Mouse (Mus musculus) thymus, postnatal 25 days (tissue): Measurements from ENCODE around the gene Aip.
"Not testable (repeated sequence)": the region's sequence is repeated elsewhere in the genome, so short reads cannot be mapped to it uniquely, and the experiment has no call there.

ENCODE experiments used
- DNase-seq: peaks from one replicate; pipeline ENCODE4 v3.0.0; 2022

Aip gene

DNA sequence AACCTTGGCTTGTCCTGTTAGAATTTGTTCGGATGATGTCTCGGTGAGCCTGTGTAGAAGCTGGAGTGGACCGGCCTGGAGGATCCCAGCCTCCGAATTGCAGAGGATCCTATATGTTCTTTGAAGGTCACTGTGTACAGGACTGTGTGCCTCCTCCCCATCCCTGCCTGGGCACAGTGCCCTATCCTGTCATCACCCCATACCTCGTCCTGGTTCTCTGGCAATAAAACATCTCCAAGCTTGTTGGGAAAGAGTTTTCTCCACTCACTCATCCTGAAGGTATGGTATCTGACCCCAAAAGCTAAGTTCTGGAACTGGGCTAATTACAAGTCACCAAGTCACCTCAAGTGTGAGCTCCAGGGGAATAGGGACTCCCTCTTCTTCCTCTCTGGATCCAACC, 38.6 kb downstream of the Aip start:
- DNase-seq: no peak

DNA sequence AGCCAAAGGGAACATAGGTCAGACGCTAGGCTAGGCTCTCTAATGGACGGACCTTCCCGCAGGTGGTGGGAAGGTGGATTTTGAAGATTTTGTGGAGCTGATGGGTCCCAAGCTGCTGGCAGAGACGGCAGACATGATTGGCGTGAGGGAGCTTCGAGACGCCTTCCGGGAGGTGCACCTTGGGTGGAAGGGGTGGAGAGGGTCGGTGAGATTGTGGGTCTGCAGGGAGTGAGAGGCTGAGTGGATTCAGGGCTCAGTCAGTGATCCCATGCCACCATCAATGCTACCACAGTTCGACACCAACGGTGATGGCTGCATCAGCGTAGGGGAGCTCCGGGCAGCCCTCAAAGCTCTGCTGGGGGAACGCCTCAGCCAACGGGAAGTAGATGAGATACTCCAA, 39.5 kb downstream of the Aip start:
- DNase-seq: no peak

DNA sequence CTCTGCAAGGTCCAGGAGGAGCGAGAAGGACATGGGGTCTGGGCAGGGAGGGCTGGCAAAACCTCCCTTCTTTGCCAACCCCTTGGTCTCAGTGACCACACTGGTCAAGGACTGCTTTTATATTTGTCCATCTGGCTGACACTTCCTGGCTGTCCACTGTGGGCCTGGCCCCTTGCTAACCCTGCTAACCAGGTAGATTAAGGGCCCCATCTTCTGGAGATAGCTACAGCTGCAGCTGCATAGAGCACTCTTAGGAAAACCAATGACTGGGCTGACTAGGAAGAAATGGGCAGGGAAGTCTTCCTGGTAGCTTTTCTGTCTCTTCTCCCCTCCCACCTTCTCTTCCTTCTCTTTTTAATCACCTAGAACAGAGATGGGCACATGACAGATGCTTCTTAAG, 40.7 kb downstream of the Aip start:
- no peak for DNase-seq

DNA sequence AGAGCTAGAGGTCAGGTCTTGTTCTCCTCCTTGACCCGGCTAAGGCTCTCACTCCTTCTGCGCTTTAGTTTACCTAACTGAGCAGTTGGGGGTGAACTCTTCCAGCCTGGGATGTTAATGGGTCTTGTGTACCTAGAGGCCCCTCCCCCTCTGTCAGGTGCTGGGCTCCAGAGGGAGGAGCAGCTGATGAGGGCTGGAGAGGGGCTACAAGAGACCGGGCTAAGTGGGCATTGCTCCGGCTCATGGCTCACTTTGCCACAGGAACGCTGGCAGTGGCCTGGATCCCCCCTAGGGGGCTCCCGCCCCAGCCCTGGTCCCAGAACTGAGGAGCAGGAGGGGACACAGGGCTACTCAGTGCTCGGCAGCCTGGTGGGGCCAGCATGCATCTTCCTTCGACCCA, 41.8 kb downstream of the Aip start:
- no peak for DNase-seq

DNA sequence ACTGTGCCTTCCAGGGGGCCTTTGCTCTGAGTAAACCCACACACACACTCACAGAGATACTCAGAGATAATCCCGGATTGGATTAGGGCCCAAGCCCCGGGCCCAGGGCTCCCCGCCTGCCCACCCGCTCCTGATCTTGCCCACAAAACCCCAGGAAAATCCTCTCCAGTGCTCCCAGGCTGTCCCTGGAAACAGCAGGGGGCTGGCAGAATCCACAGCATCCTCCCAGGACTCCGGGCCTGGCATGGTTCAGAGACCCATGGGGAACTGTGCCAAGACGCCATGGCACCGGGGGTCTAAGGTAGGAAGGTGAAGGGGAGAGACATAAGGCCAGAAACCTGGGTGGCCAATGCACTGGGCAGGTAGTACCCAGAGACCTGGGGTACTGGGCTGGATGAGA, 42.3 kb downstream of the Aip start:
- DNase-seq: no peak

DNA sequence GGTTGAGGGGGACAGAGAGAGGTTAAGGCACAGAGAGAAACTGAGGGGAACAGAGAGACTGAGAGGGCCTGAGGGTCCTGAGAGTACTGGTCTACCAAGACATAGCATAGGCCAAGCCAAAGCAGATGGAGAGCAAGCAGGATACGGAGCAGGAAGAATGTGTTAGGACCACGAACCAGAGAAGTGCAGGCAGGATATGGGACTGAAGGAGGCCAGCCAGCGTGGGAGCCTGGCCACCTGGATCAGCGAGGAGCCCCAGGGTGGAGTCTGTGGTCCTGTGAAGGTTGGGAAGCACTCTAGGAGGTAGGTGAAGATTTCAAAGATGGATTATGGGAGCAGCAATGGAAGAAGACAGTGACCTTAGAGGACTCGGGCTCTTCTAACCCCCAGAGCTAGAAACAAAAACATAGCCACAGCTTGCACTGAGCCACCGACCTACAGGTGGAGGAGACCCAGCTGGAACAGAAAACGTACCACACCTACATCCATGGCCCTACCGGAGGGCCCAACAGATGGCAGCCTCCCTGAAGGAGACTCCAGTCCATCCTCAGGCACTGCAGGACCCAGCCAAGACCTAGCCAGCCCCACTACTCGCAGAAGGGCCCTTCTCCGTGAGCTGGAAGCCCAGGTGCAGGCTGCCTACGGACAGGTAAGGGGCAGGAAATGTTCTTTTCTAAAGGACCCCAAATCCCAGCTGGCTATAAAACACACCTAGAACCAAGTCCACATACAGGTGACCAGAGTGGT, 43.3 kb downstream of the Aip start:
- DNase-seq: no peak

DNA sequence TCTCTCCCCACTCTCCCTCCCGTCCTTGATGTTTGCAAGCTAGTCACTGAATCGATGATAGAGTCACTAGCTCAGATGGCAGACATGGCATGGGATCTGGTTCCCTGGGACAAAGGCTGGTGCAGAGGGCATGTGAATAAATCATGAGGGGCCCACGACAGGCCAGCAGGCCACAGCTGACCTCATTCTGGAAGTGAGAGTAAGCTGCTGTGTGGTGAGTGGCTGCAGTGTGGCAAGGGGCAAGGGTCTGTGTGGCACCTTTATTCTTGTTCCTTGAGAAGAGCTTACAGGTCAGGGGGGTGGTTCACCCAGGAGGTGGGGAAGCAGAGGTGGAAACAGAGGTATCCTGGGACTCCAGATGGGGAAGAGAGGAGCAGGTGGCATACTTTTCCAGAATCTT, 44.3 kb downstream of the Aip start, which contains the start of gene Cabp2:
Gene Cabp2, plus strand, starts transcription at position 185 of the 400 bp plus-strand sequence.
- no peak for DNase-seq

DNA sequence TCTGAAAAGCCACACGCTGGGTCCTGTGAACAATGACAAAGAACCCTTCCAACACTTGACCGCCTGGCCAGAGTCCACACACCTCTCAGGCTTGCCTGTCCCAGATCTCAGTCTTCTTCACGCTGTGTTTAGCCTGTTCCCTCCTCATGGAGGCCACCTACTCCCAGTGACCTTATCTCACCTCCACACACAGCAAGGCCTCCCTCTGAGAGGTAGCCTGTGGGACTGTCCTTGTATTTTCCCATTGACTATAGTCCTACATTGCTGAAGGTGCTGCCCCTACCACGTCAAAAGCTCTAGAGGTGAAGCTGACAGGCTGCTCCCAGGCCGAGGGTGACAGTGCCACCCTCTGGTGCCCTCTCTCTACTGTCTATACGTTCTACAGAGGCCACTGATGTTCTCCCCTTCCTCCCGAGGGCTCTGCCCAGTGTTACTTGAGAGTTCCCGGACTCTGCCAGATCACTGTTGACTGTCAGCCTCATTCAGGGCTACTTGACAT, 45.1 kb downstream of the Aip start:
- DNase-seq: no peak

DNA sequence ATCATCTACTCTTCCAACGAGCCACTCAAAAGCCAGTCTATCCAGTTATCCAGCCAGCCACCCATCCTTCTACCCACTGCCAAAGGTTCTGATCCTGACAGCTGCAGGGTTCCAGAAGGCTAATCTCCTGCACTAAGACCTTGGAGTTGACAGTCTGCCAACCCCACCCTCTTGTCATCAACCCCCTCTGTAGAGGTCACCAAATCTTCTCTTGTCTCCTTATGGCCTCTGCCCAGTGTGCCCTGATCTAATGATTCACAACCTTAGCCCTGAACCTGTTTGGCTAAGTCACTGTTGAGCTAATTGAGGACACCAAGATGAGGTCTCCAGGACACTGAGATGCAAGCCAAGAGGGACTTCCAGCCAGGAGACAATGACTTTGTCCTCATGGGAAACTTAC, 46.1 kb downstream of the Aip start:
- DNase-seq: no peak

DNA sequence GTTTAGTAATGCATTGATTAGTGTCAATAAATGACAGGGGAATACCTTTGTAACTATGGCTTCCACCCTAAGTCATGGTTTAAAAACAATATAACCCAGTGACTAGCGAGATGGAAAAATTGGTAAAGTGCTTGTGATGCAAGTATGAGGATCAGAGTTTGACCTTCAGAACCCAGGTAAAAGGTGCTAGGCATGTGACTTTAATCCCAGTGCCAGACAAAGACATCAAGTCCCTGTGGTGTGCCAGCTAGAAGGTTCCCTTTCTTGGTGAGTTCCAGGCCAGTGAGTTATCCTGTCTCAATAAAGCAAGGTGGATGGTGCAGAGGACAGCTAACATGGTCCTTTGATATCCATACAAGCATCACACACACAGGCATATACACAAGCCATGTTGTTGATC, 50.1 kb downstream of the Aip start:
- no peak for DNase-seq

DNA sequence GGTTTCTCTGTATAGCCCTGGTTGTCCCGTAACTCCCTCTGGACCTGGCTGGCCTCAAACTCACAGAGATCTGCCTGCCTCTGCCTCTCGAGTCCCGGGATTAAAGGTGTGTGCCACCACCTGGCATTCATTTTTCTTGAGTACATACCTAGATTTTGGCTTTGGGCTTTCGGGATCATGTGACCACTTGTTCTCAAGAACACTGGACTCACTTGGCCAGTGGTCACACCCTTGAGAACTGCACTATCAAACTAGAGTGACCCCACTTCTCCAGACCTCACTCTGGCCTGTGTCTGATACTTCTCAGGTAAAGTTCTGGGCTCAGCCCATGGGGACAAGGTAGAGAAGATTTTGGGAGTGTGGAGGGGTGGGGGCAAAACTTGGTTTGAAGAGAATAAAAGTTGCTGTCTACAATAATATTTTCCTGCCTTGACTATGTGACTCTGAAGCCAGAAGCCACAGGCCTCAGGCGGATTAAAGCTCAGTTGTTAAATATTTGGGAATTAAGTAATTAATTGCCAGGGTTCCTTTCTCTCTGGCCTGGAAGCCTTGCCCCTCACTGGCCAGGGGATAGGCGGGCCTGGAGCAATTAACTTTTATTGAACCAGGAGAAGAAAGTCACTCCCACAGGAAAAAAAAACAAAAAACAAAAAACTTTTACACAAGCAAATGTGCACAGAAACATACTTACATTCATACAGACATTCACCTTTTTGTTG, 52.8 kb downstream of the Aip start:
- no peak for DNase-seq

DNA sequence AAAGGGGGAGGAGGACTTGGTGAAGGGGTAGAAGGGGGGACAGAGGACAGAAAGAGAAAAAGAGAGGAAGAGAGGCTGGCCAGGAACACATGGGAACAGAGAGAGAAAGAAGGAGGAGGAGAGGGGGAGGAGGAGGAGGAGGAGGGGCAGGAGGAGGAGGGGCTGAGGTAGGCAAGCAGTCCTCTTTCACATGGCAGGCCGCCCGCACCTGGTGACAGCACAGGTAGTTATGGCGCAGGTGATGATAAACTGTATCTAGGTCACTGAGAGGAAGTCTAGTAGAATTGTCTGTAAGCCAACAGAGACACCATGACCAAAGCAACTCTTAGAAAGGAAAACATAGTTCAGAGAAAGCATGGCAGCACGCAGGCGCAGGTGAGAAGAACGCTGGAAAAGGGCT, 54.3 kb downstream of the Aip start:
- no peak for DNase-seq

DNA sequence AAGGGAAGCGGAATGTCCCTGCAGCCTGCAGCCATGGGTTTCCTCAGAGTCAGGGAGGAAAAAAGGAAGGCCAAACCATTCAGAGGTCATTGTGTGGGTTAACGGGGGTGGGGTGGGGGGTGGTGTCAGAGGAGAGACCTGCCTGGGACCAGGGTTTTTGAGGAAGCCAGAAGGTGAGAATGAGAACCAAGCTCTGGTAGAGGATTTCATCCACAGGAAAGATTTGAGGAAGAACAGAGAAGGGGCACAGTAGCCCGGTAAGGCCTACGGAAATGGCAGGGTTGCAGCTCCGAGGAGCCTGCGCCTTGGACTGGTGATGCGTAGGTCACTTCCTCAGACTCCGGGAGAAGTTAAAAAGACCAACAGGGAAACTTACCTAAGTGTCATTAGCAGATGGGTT, 54.9 kb downstream of the Aip start:
- DNase-seq: no peak

DNA sequence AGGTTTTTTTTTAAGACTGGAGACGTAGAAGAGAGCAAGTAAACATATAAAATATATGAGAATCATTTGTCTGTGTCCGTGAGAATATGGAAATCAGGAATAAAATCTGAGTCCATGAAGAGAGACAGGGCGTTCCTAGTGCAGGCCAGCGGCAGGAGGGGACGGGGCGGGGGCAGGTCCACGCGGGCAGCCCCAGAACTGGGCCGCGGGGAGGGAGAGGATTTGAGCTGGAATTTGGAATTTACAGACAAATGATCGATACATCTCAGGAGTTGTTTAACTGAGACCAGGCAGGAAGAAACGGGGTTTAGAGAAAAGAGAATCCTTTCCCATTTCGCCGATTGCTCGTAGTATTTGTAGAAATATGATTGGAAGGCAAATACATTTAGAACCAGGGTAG, 55.3 kb downstream of the Aip start:
- no peak for DNase-seq

DNA sequence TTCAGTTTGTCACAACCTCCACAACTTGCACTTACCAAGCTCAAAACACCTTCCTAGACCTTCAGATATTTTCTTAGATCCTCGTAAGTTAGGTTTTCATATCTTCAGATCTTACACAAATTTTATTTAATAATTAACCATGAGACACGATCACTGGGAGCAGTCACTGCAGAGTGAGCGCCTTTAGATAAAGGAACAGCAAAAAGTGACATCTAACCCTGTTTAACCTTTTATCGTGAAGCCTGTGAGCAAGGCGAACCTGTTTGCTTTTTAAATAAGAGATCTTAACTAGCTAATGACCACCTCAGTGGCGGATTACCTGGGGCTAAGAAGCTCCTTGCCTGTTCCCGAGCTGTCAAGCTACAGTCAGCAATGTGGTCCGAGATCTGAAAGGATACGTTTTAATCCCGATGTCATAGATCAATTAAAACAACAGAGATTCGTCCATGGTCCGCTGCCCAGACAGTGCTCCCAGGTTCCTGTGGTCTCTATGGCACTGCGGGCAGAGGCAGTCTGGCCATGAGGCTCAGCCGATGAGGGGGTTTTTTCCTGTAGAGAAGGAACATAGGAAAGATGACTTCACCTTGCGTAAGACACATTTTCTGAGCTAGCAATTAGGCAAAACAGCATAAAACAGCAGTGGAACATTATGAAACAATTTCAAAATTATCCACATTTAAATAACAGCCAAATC, 56.8 kb downstream of the Aip start:
- no peak for DNase-seq

DNA sequence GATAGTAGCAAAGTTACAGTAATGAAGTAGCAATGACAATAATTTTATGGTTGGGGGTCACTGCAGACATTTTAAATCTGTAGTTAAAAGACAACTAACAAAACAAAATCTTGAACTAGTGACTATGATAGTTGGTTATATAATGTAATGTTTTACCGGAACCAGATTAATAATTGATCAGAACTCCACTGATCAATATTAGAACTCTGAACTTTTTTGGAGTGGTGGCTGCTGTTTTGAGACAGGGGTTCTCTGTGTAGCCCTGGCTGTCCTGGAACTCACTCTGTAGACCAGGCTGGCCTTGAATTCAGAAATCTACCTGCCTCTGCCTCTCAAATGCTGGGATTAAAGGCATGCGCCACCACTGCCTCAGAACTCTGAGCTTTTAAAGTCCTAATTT, 57.4 kb downstream of the Aip start:
- not testable (repeated sequence) for DNase-seq

DNA sequence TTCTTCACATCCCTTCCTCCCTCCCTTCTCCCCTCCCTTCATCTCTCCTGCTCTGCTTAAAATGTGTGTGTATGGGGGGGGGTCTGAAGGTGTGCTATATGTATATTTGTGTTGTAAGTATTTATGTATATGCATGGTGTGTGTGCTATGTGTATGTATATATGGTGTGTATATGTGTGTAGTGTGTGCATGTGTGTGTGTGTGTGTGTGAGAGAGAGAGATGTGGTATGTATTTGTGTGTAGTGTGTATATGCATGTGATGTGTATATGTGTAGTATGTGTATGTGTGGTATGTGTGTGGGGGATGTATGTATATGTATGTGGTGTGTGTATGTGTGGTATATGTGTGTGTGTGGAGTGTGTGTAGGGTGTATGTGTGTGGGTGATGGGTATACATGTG, 58.8 kb downstream of the Aip start:
- no peak for DNase-seq

DNA sequence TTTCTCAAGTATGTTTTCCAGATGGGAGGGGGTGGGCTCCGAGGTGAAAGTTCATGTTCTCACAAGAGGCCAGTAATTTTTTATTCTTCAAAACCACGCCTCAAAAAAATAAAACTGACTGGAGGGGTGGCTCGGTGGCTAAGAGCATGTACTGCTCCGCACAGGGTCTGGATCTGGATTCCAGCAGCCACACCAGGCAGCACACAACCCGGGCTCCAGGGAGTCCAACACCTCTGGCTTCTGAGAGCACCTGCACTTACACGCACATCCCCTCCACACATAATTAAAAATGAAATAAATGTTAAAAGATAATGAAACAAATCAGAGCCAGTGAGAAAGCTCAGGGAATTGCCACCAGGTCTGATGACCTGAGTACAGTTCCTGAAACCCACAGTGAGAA, 59.4 kb downstream of the Aip start:
- no peak for DNase-seq

DNA sequence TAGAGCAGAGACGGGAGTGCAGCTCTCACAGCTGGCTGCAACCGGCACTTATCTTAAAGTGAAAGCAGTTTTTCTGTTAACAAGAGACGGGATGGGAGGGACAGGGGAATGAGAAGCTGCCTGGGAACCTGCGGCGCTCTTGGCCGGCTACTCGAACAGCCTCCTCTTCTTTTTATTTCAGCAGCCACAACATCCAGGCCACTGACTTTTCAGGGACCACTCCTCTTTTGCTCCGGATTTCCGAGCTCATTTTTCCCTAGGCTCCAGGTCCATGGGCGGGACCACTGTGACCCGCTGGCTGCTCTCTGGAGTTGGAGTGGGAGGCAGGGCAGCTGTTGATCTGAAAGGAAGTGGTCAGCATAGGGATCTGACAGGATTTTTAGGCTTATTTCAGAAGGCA, 61.2 kb downstream of the Aip start:
- not testable (repeated sequence) for DNase-seq
